Mouse (Mus musculus): ENCODE measurements around the gene Glce. TPM values are rescaled to one million over a fixed set of nuclear protein-coding genes. Genes with fewer than 3 reads are reported as not detected.

Gene Glce
- polyA plus RNA-seq, 1 experiment from 2014 or later: 10.8 TPM

DNA sequence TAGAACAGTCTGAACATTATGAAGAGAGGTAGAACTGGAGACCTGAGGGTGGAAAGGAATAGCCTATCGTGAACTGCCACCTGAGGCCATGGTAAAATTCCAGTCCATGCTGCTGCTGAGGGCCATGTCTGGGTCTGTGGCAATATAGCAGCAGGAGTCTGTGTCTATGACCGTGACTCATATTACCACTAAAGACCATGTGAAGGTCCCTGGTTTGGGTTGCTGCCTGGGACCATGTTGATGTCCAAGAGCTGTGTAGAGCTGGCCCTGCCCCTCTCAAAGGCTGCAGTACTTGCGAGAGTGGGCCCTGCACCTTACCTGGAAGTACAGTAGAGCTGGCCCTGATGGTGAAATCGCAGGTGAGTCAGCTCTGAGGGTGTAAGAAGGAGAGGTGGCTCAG lies 37.6 kb downstream of the Glce start:
- no peaks in the 10 kb centered on the region for H3K27me3 ChIP-seq (ENCODE audit: control insufficient read depth, insufficient read depth, low read length)
- no peak overlapping the region for H3K9ac ChIP-seq (ENCODE audit: low read length)
- no peak for DNase-seq (ENCODE audit: low spot score)
- no peaks in the 10 kb centered on the region for H3K9me3 ChIP-seq (ENCODE audit: control insufficient read depth, low read length)
- no peak for TF ChIP-seq EP300 (optimal IDR thresholded peaks at IDR 0.05)
- no peak for TF ChIP-seq CTCF (IDR thresholded peaks at IDR 0.05; ENCODE audit: low read depth)
- H3K4me3 ChIP-seq (ENCODE audit: low read depth, low read length): no peak overlapping the region
- H3K36me3 ChIP-seq (ENCODE audit: control insufficient read depth, insufficient read depth, low read length): peaks cover 4% of the 10 kb centered on the region; the same call in 1 of the 2 replicates
- ATAC-seq (ENCODE audit: low FRiP score, low TSS enrichment): no peak
- 91% methylated on average over 4 of the region's 4 CpGs for WGBS
- no peak overlapping the region for H3K4me2 ChIP-seq (replicated peaks; ENCODE audit: low read depth)
- H3K4me1 ChIP-seq (replicated peaks; ENCODE audit: control insufficient read depth, insufficient read depth): no peaks in the 10 kb centered on the region
- no peak overlapping the region for H3K27ac ChIP-seq (replicated peaks)

DNA sequence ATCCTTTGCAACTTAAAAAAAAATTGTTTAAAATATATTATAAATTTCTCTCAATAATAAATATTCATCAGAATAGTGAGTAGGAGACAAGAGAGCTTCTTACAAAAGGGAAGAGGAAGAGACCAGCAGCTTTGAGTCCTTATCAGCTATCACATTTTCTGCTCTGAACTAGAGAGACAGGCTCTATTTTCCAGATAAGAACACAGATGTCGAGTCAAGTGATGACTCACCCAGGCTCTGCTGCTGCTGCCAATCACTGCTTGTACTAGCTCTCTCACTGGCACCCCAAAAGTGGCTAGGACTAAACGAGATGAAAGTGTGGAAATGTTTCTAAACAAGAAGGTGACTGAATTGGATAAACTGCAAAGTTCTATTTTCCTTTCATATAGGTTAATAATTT lies 39.5 kb downstream of the Glce start:
- ATAC-seq (ENCODE audit: low FRiP score, low TSS enrichment) (no peak), DNase-seq (ENCODE audit: low spot score) (no peak)
- no peak overlapping the region for H3K4me2 ChIP-seq (replicated peaks; ENCODE audit: low read depth)
- H3K9ac ChIP-seq (ENCODE audit: low read length): no peak overlapping the region
- H3K36me3 ChIP-seq (ENCODE audit: control insufficient read depth, insufficient read depth, low read length): peaks cover 4% of the 10 kb centered on the region; the same call in 1 of the 2 replicates
- WGBS: 39% methylated on average over 2 of the region's 2 CpGs
- TF ChIP-seq EP300 (optimal IDR thresholded peaks at IDR 0.05) (no peak), CTCF (IDR thresholded peaks at IDR 0.05; ENCODE audit: low read depth) (no peak)
- H3K27ac ChIP-seq (replicated peaks): no peak overlapping the region
- H3K9me3 ChIP-seq (ENCODE audit: control insufficient read depth, low read length): no peaks in the 10 kb centered on the region
- H3K27me3 ChIP-seq (ENCODE audit: control insufficient read depth, insufficient read depth, low read length): no peaks in the 10 kb centered on the region
- H3K4me1 ChIP-seq (replicated peaks; ENCODE audit: control insufficient read depth, insufficient read depth): no peaks in the 10 kb centered on the region
- no peak overlapping the region for H3K4me3 ChIP-seq (ENCODE audit: low read depth, low read length)

- no peak for DNase-seq (ENCODE audit: low spot score)
- ATAC-seq (ENCODE audit: low FRiP score, low TSS enrichment): no peak
- Histone ChIP-seq H3K9me3 (ENCODE audit: control insufficient read depth, low read length) (no peaks in the 10 kb centered on the region), H3K36me3 (ENCODE audit: control insufficient read depth, insufficient read depth, low read length) (peaks cover 4% of the 10 kb centered on the region; the same call in 1 of the 2 replicates), H3K4me2 (replicated peaks; ENCODE audit: low read depth) (no peak overlapping the region), H3K4me3 (ENCODE audit: low read depth, low read length) (no peak overlapping the region), H3K27me3 (ENCODE audit: control insufficient read depth, insufficient read depth, low read length) (no peaks in the 10 kb centered on the region), H3K4me1 (replicated peaks; ENCODE audit: control insufficient read depth, insufficient read depth) (no peaks in the 10 kb centered on the region), H3K9ac (ENCODE audit: low read length) (no peak overlapping the region), H3K27ac (replicated peaks) (no peak overlapping the region)
- TF ChIP-seq EP300 (optimal IDR thresholded peaks at IDR 0.05) (no peak), CTCF (IDR thresholded peaks at IDR 0.05; ENCODE audit: low read depth) (no peak)
- WGBS: 53% methylated on average over 3 of the region's 3 CpGs
Observed at GRCm38 (mm10) chr9:62081542-62081941, 40.9 kb downstream of the Glce start.

DNA sequence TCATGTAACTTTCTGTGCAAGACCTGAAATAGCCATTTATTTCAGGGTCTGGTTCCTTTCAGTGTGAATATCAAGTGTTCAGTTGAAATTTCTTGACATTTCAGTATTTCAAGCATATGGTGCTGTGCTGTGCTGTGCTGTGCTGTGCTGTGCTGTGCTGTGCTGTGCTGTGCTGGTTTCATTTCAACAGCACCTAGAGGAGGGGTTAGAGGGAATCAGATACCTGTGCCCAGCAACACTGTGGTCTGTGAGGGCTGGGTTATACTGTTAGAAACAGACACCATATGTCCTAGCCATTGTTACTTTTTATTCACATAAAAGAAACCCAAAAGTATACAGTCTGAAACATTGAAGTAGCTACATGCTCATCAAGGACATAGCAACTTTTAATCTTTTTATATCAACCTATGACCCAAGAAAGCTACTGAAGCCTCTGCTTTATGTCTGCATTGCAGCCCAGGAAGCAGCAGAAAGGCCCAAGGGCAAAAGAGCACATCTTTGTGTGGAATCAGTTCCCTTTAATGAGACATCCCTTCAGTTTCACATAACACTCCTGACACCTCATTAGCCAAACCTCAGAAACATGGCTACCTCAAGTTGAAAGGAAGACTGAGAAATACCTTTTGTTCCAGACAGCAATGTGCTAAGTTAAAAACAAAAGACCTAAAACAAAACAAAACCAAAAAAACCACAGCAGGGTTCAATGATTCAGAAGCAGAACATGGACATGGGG lies 42.3 kb downstream of the Glce start:
- no peak overlapping the region for H3K9ac ChIP-seq (ENCODE audit: low read length)
- no peak overlapping the region for H3K4me3 ChIP-seq (ENCODE audit: low read depth, low read length)
- H3K9me3 ChIP-seq (ENCODE audit: control insufficient read depth, low read length): no peaks in the 10 kb centered on the region
- H3K4me2 ChIP-seq (replicated peaks; ENCODE audit: low read depth): no peak overlapping the region
- ATAC-seq (ENCODE audit: low FRiP score, low TSS enrichment) (no peak), DNase-seq (ENCODE audit: low spot score) (no peak)
- no peak overlapping the region for H3K27ac ChIP-seq (replicated peaks)
- TF ChIP-seq EP300 (optimal IDR thresholded peaks at IDR 0.05) (no peak), CTCF (IDR thresholded peaks at IDR 0.05; ENCODE audit: low read depth) (no peak)
- peaks cover 4% of the 10 kb centered on the region; the same call in 1 of the 2 replicates for H3K36me3 ChIP-seq (ENCODE audit: control insufficient read depth, insufficient read depth, low read length)
- no peaks in the 10 kb centered on the region for H3K27me3 ChIP-seq (ENCODE audit: control insufficient read depth, insufficient read depth, low read length)
- H3K4me1 ChIP-seq (replicated peaks; ENCODE audit: control insufficient read depth, insufficient read depth): no peaks in the 10 kb centered on the region

DNA sequence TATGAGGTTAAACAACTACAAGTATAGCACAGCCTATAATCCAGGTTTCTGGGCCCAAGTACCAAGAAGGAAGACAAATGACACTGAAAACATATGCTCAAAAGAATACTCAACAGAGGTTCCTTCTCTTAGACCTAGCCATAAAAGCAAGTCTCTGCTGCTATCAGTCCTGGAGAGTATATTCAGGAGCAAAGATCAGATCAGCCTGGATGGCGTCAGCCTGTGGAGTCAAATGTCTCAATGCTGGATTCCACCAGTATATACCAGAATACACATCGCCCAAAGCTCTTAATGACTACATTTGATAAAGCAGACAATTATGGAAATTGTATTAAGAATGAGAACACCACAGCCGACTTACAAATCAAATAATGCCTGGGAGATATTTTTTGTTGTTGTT lies 60.2 kb downstream of the Glce start:
- H3K4me1 ChIP-seq (replicated peaks; ENCODE audit: control insufficient read depth, insufficient read depth): no peaks in the 10 kb centered on the region
- 89% methylated on average over 3 of the region's 3 CpGs for WGBS
- ATAC-seq (ENCODE audit: low FRiP score, low TSS enrichment): no peak

GRCm38 (mm10) chr9:62060431-62060830 lies 62.0 kb downstream of the Glce start:
- H3K4me2 ChIP-seq (replicated peaks; ENCODE audit: low read depth): no peak overlapping the region
- H3K4me3 ChIP-seq (ENCODE audit: low read depth, low read length): no peak overlapping the region
- TF ChIP-seq EP300 (optimal IDR thresholded peaks at IDR 0.05) (no peak), CTCF (IDR thresholded peaks at IDR 0.05; ENCODE audit: low read depth) (no peak)
- no peaks in the 10 kb centered on the region for H3K27me3 ChIP-seq (ENCODE audit: control insufficient read depth, insufficient read depth, low read length)
- no peak overlapping the region for H3K9ac ChIP-seq (ENCODE audit: low read length)
- ATAC-seq (ENCODE audit: low FRiP score, low TSS enrichment) (no peak), DNase-seq (ENCODE audit: low spot score) (no peak)
- H3K36me3 ChIP-seq (ENCODE audit: control insufficient read depth, insufficient read depth, low read length): no peaks in the 10 kb centered on the region
- H3K27ac ChIP-seq (replicated peaks): no peak overlapping the region
- no peaks in the 10 kb centered on the region for H3K4me1 ChIP-seq (replicated peaks; ENCODE audit: control insufficient read depth, insufficient read depth)
- no peaks in the 10 kb centered on the region for H3K9me3 ChIP-seq (ENCODE audit: control insufficient read depth, low read length)
- WGBS: 90% methylated on average over 2 of the region's 2 CpGs

More for the DNA sequence above, 60.2 kb downstream of the Glce start:
- no peaks in the 10 kb centered on the region for H3K36me3 ChIP-seq (ENCODE audit: control insufficient read depth, insufficient read depth, low read length)
- DNase-seq (ENCODE audit: low spot score): no peak
- no peaks in the 10 kb centered on the region for H3K9me3 ChIP-seq (ENCODE audit: control insufficient read depth, low read length)
- no peak overlapping the region for H3K4me2 ChIP-seq (replicated peaks; ENCODE audit: low read depth)
- no peak overlapping the region for H3K4me3 ChIP-seq (ENCODE audit: low read depth, low read length)
- H3K27ac ChIP-seq (replicated peaks): no peak overlapping the region
- H3K27me3 ChIP-seq (ENCODE audit: control insufficient read depth, insufficient read depth, low read length): no peaks in the 10 kb centered on the region
- H3K9ac ChIP-seq (ENCODE audit: low read length): no peak overlapping the region
- TF ChIP-seq EP300 (optimal IDR thresholded peaks at IDR 0.05): no peak
- no peak for TF ChIP-seq CTCF (IDR thresholded peaks at IDR 0.05; ENCODE audit: low read depth)

Data from stomach, postnatal 0 days (tissue).